Comparison of ENCODE assay signal across 26 mouse cellular contexts in the genomic region with DNA sequence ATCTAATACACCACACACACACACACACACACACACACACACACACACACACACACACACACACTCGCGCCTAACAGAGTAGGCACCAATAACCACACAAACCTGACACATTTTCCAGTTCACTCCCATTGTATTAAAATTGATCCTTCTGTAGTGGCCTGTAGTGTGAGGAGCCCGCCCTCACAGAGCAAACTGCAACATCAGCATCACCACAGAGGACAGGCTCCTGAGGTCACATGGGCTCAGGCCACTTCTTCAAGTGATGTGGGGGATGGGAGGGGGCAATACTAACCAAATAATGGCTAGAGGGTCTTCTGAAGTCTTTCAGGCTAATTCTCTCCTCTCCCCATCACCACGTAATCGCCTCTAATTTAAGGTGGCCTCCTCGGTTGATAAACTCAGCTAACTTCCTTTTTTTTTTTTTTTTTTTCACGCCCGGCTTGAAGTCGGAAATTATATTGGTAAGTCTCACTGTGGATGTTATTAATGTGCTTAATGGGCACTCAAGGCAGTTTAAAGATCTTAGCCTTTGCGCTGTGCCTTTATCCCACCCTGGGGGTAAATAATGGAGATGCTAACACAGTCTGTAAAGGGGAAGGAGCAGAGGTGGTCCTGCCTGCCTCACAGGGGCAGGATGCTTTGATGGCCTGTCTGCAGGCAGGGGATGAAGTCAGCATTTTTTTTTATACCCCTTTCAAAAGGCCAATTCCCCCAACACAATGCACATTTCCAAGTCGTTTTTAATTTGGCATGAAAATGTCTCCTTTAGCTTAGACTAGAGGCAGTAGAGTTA. TPM values are rescaled to one million over a fixed set of nuclear protein-coding genes. Genes with fewer than 3 reads are reported as not detected.
DNase-seq lines count a peak whose midpoint lies in the region; ATAC-seq lines count a peak whose summit lies in the region.
"Had no signal": no experiment of that assay in that cellular context is flagged by ENCODE, and none has a peak within 500 bp of the region (broad histone marks: within the 10 kb centered on the region; RNA-seq: fewer than 3 reads in every experiment).

No protein-coding gene starts in this region.

- no peaks in the 10 kb centered on the region for H3K36me3 ChIP-seq in limb, embryonic 12.5 days
- H3K36me3 ChIP-seq in limb, embryonic 10.5 days = no peaks in the 10 kb centered on the region
- no peaks in the 10 kb centered on the region for H3K36me3 ChIP-seq in neural tube, embryonic 13.5 days
- H3K36me3 ChIP-seq in limb, embryonic 15.5 days = no peaks in the 10 kb centered on the region
- H3K36me3 ChIP-seq: hindbrain, embryonic 12.5 days had no signal

- H3K4me3 ChIP-seq in limb, embryonic 12.5 days (replicated peaks) = no peak overlapping the region
- no peak overlapping the region for H3K4me3 ChIP-seq in limb, embryonic 10.5 days
- H3K4me3 ChIP-seq in neural tube, embryonic 13.5 days = no peak overlapping the region
- H3K4me3 ChIP-seq in limb, embryonic 15.5 days = no peak overlapping the region
- H3K4me3 ChIP-seq: erythroblast, embryonic 14.5 days; forebrain, embryonic 13.5 days; hindbrain, embryonic 12.5 days had no signal

- no peak overlapping the region for H3K4me2 ChIP-seq in limb, embryonic 12.5 days
- no peak overlapping the region for H3K4me2 ChIP-seq in neural tube, embryonic 13.5 days
- H3K4me2 ChIP-seq in limb, embryonic 15.5 days = no peak overlapping the region
- H3K4me2 ChIP-seq: forebrain, embryonic 13.5 days; hindbrain, embryonic 12.5 days; liver, embryonic 11.5 days had no signal

- no peak overlapping the region for H3K27ac ChIP-seq in limb, embryonic 12.5 days
- H3K27ac ChIP-seq in limb, embryonic 10.5 days = no peak overlapping the region
- peak overlapping the region; percentile 49; the same call in 1 of the 2 replicates for H3K27ac ChIP-seq in neural tube, embryonic 13.5 days (replicated peaks)
- H3K27ac ChIP-seq in limb, embryonic 15.5 days = no peak overlapping the region
- H3K27ac ChIP-seq: forebrain, embryonic 13.5 days; hindbrain, embryonic 12.5 days had no signal

- peak; percentile 47; the same call in 1 of the 2 replicates for ATAC-seq in limb, embryonic 12.5 days (ENCODE audit: insufficient number of reproducible peaks, insufficient read depth, low FRiP score, low TSS enrichment, low read depth)
- ATAC-seq in neural tube, embryonic 13.5 days (ENCODE audit: low read depth) = peak; percentile 81; the same call in 1 of the 2 replicates
- peak; percentile 63; the same call in 1 of the 2 replicates for ATAC-seq in limb, embryonic 15.5 days (ENCODE audit: insufficient number of reproducible peaks, low FRiP score, low TSS enrichment, low read depth)
- ATAC-seq: forebrain, embryonic 13.5 days; inflammation-experienced regulatory T-cells, adult 6 months; Patski had no signal

- peaks cover 11% of the 10 kb centered on the region for H3K4me1 ChIP-seq in limb, embryonic 12.5 days (replicated peaks)
- H3K4me1 ChIP-seq in limb, embryonic 10.5 days = peaks cover 24% of the 10 kb centered on the region
- peaks cover 14% of the 10 kb centered on the region for H3K4me1 ChIP-seq in neural tube, embryonic 13.5 days (replicated peaks)
- H3K4me1 ChIP-seq in limb, embryonic 15.5 days = peaks cover 9% of the 10 kb centered on the region; the same call in 1 of the 2 replicates

- 24% methylated on average over 11 of the region's 11 CpGs for WGBS in limb, embryonic 12.5 days
- WGBS in limb, embryonic 10.5 days = 32% methylated on average over 11 of the region's 11 CpGs
- WGBS in neural tube, embryonic 13.5 days = 27% methylated on average over 11 of the region's 11 CpGs
- 26% methylated on average over 11 of the region's 11 CpGs for WGBS in limb, embryonic 15.5 days

- peaks cover 17% of the 10 kb centered on the region; the same call in 1 of the 2 replicates for H3K27me3 ChIP-seq in limb, embryonic 12.5 days
- H3K27me3 ChIP-seq in limb, embryonic 10.5 days (ENCODE audit: low read depth, poor library complexity, severe bottlenecking) = no peaks in the 10 kb centered on the region
- no peaks in the 10 kb centered on the region for H3K27me3 ChIP-seq in neural tube, embryonic 13.5 days
- H3K27me3 ChIP-seq in limb, embryonic 15.5 days = peaks cover 10% of the 10 kb centered on the region; the same call in 1 of the 2 replicates
- H3K27me3 ChIP-seq: forebrain, embryonic 13.5 days; hindbrain, embryonic 12.5 days; Patski had no signal

- no peaks in the 10 kb centered on the region for H3K9me3 ChIP-seq in limb, embryonic 12.5 days
- no peaks in the 10 kb centered on the region for H3K9me3 ChIP-seq in limb, embryonic 10.5 days (replicated peaks)
- H3K9me3 ChIP-seq in neural tube, embryonic 13.5 days = no peaks in the 10 kb centered on the region
- H3K9me3 ChIP-seq in limb, embryonic 15.5 days = no peaks in the 10 kb centered on the region
- H3K9me3 ChIP-seq: forebrain, embryonic 13.5 days; hindbrain, embryonic 12.5 days had no signal

- H3K9ac ChIP-seq in limb, embryonic 12.5 days (replicated peaks) = no peak overlapping the region
- H3K9ac ChIP-seq in neural tube, embryonic 13.5 days = no peak overlapping the region
- no peak overlapping the region for H3K9ac ChIP-seq in limb, embryonic 15.5 days
- H3K9ac ChIP-seq: forebrain, embryonic 13.5 days; hindbrain, embryonic 12.5 days had no signal

- DNase-seq in limb, embryonic 10.5 days (ENCODE audit: low spot score) = no peak
- DNase-seq in neural tube, embryonic 10.5 days (ENCODE audit: extremely low spot score, low spot score) = no peak
- DNase-seq in frontal cortex, postnatal 25 days (ENCODE audit: low spot score in 2 of 2) = no peak
- DNase-seq in heart, adult 18-20 months = no peak
- DNase-seq: adrenal gland, postnatal 10 days; cerebellum, adult 11 months; cerebellum, postnatal 10 days; gastrocnemius, postnatal 36 days; kidney, adult 2 months; kidney, postnatal 10 days; layer of hippocampus, postnatal 36 days; lung, adult 18-20 months; right cerebral cortex, postnatal 14 days; thymus, postnatal 4 days had no signal

RNA-seq across cellular contexts. Expression of gene Nog, which starts 25.2 kb away (rescaled TPM):
- polyA plus RNA-seq in limb, embryonic 12.5 days (2016; fragmentation: Nextera tagmentation; extraction: Ambion mirVana) = 11.1 TPM in 2 replicates
- polyA plus RNA-seq in limb, embryonic 10.5 days (2016; fragmentation: Nextera tagmentation; extraction: Ambion mirVana) = 0.16 and 0.89 TPM in 2 replicates
- 2.6 and 3.4 TPM in 2 replicates for polyA plus RNA-seq in neural tube, embryonic 13.5 days (2015; fragmentation: Nextera tagmentation; extraction: Ambion mirVana)
- 4.1 and 4.3 TPM in 2 replicates for polyA plus RNA-seq in limb, embryonic 15.5 days (2015; fragmentation: Nextera tagmentation; extraction: Ambion mirVana)
- under 1 TPM; 0.15 to 0.30 TPM for total RNA-seq in heart, adult 18-20 months (2021)
- total RNA-seq: megakaryocyte progenitor cell, adult 5-6 weeks; neutrophil, adult 5-6 weeks had no signal
- polyA plus RNA-seq: erythroblast, embryonic 14.5 days; heart, postnatal 0 days; inflammation-experienced regulatory T-cells, adult 6 months had no signal
